Mouse (Mus musculus): Measurements from ENCODE around the gene Syt1. TPM values are rescaled to one million over a fixed set of nuclear protein-coding genes. Genes with fewer than 3 reads are reported as not detected.

Gene Syt1
- total and polyA plus RNA-seq, 3 experiments = 0.01 to 0.11 TPM; not detected in 1

GRCm38 (mm10) chr10:108652831-108653230 is 358.0 kb downstream of the Syt1 start:
- Histone ChIP-seq H3K4me3 (ENCODE audit: low read depth, low read length) (no peak overlapping the region), H3K4me1 (ENCODE audit: insufficient read depth, low read depth, low read length) (peaks cover 14% of the 10 kb centered on the region), H3K36me3 (replicated peaks) (no peaks in the 10 kb centered on the region), H3K27me3 (ENCODE audit: insufficient read depth, low read length) (no peaks in the 10 kb centered on the region), H3K9me3 (replicated peaks) (no peaks in the 10 kb centered on the region)
- no peak for DNase-seq (ENCODE audit: low spot score)
- ATAC-seq (ENCODE audit: extremely low read depth, insufficient number of reproducible peaks, low FRiP score, poor library complexity, severe bottlenecking) = no peak
- TF ChIP-seq TAL1 (conservative IDR thresholded peaks at IDR 0.05; ENCODE audit: low read depth, low read length) (no peak), POLR2AphosphoS5 (IDR thresholded peaks at IDR 0.05; ENCODE audit: insufficient replicate concordance, low read depth, low read length) (no peak), GATA2 (IDR thresholded peaks at IDR 0.05; ENCODE audit: borderline replicate concordance, low read depth, low read length) (no peak), CTCF (IDR thresholded peaks at IDR 0.05; ENCODE audit: low read depth, low read length) (no peak), GATA1 (IDR thresholded peaks at IDR 0.05; ENCODE audit: borderline replicate concordance, low read length) (no peak)

DNA sequence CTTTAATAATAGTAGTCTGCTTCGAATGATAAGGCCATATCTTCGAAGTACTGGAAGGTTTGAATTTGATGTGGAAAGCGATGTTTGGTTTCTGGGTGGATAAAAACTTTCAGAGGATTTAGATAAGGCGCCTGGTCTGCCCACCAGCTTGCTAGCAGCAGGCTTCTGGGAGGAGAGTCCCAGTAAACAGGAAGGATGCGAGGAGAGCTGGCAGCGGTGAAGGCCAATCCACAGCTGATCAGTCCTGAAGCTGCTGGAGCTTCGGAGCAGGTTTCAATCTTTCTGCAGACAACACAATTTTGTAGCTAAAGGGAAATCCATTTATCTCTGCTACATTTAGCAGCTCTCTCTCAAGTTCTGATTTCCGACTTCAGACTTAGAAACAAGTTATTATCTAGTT is 358.7 kb downstream of the Syt1 start:
- H3K27me3 ChIP-seq (ENCODE audit: insufficient read depth, low read length) = no peaks in the 10 kb centered on the region
- TF ChIP-seq POLR2AphosphoS5 (IDR thresholded peaks at IDR 0.05; ENCODE audit: insufficient replicate concordance, low read depth, low read length) (no peak), TAL1 (conservative IDR thresholded peaks at IDR 0.05; ENCODE audit: low read depth, low read length) (no peak), GATA2 (IDR thresholded peaks at IDR 0.05; ENCODE audit: borderline replicate concordance, low read depth, low read length) (no peak), GATA1 (IDR thresholded peaks at IDR 0.05; ENCODE audit: borderline replicate concordance, low read length) (no peak), CTCF (IDR thresholded peaks at IDR 0.05; ENCODE audit: low read depth, low read length) (no peak)
- H3K4me3 ChIP-seq (ENCODE audit: low read depth, low read length) = no peak overlapping the region
- ATAC-seq (ENCODE audit: extremely low read depth, insufficient number of reproducible peaks, low FRiP score, poor library complexity, severe bottlenecking) (peak; percentile 49), DNase-seq (ENCODE audit: low spot score) (no peak)
- no peaks in the 10 kb centered on the region for H3K36me3 ChIP-seq (replicated peaks)
- H3K4me1 ChIP-seq (ENCODE audit: insufficient read depth, low read depth, low read length) = peaks cover 14% of the 10 kb centered on the region
- H3K9me3 ChIP-seq (replicated peaks) = no peaks in the 10 kb centered on the region

DNA sequence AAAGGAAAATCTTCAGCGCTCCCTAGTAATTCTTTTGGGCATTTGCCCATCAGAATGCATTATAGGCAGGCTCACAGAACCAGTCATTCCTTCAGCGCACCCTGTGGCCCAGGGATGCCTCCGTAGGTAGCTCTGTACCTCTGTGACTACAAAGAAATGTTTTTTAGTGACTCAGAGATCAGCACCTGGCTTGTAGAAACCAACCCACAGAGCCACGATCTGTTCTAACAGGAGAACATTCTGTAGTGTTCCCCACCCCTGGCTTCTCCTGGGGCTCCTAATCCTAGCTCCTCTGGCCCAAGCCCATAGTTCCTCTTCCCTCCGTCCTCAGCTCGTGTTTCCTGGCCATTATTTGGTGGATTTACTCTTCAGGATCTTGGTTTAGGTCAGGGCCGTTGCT is 361.6 kb downstream of the Syt1 start:
- H3K4me3 ChIP-seq (ENCODE audit: low read depth, low read length) = no peak overlapping the region
- no peak for DNase-seq (ENCODE audit: low spot score)
- TF ChIP-seq TAL1 (conservative IDR thresholded peaks at IDR 0.05; ENCODE audit: low read depth, low read length) (no peak), GATA2 (IDR thresholded peaks at IDR 0.05; ENCODE audit: borderline replicate concordance, low read depth, low read length) (no peak), CTCF (IDR thresholded peaks at IDR 0.05; ENCODE audit: low read depth, low read length) (no peak), POLR2AphosphoS5 (IDR thresholded peaks at IDR 0.05; ENCODE audit: insufficient replicate concordance, low read depth, low read length) (no peak), GATA1 (IDR thresholded peaks at IDR 0.05; ENCODE audit: borderline replicate concordance, low read length) (no peak)
- peaks cover 9% of the 10 kb centered on the region; the same call in 1 of the 2 replicates for H3K4me1 ChIP-seq (ENCODE audit: insufficient read depth, low read depth, low read length)
- no peaks in the 10 kb centered on the region for H3K9me3 ChIP-seq (replicated peaks)
- H3K27me3 ChIP-seq (ENCODE audit: insufficient read depth, low read length) = no peaks in the 10 kb centered on the region
- ATAC-seq (ENCODE audit: extremely low read depth, insufficient number of reproducible peaks, low FRiP score, poor library complexity, severe bottlenecking) = no peak
- H3K36me3 ChIP-seq (replicated peaks) = no peaks in the 10 kb centered on the region

DNA sequence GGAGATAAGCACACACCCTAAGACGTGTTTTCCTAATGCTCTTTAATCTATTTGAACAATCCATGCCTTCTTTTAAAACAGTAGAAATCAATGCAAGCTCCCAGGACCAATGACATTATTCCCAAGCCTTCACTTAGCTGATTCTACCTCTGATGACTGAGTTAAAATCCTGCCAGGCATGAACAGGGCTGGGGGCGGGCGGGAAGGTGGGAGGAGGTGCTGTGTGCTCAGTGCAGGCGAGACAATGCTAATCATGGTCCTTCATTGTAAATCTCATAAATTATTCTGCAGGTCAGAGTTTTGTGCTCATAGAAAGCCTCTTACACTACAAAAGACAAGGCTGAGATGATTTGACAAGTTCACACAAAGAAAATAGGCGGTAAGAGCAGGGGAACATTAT is 366.9 kb downstream of the Syt1 start:
- H3K4me1 ChIP-seq (ENCODE audit: insufficient read depth, low read depth, low read length) = no peaks in the 10 kb centered on the region
- no peak for DNase-seq (ENCODE audit: low spot score)
- TF ChIP-seq CTCF (IDR thresholded peaks at IDR 0.05; ENCODE audit: low read depth, low read length) = no peak
- TF ChIP-seq GATA1 (IDR thresholded peaks at IDR 0.05; ENCODE audit: borderline replicate concordance, low read length) = no peak
- no peak for TF ChIP-seq TAL1 (conservative IDR thresholded peaks at IDR 0.05; ENCODE audit: low read depth, low read length)
- TF ChIP-seq GATA2 (IDR thresholded peaks at IDR 0.05; ENCODE audit: borderline replicate concordance, low read depth, low read length) = no peak
- TF ChIP-seq POLR2AphosphoS5 (IDR thresholded peaks at IDR 0.05; ENCODE audit: insufficient replicate concordance, low read depth, low read length) = no peak

GRCm38 (mm10) chr10:108638095-108638494 is 372.7 kb downstream of the Syt1 start:
- ATAC-seq (ENCODE audit: extremely low read depth, insufficient number of reproducible peaks, low FRiP score, poor library complexity, severe bottlenecking) (no peak), DNase-seq (ENCODE audit: low spot score) (no peak)
- TF ChIP-seq GATA2 (IDR thresholded peaks at IDR 0.05; ENCODE audit: borderline replicate concordance, low read depth, low read length) (no peak), POLR2AphosphoS5 (IDR thresholded peaks at IDR 0.05; ENCODE audit: insufficient replicate concordance, low read depth, low read length) (no peak), GATA1 (IDR thresholded peaks at IDR 0.05; ENCODE audit: borderline replicate concordance, low read length) (no peak), CTCF (IDR thresholded peaks at IDR 0.05; ENCODE audit: low read depth, low read length) (no peak), TAL1 (conservative IDR thresholded peaks at IDR 0.05; ENCODE audit: low read depth, low read length) (no peak)
- Histone ChIP-seq H3K4me1 (ENCODE audit: insufficient read depth, low read depth, low read length) (no peaks in the 10 kb centered on the region), H3K27me3 (ENCODE audit: insufficient read depth, low read length) (no peaks in the 10 kb centered on the region), H3K9me3 (replicated peaks) (no peaks in the 10 kb centered on the region), H3K36me3 (replicated peaks) (no peaks in the 10 kb centered on the region), H3K4me3 (ENCODE audit: low read depth, low read length) (no peak overlapping the region)

More for the DNA sequence above, 366.9 kb downstream of the Syt1 start:
- Histone ChIP-seq H3K36me3 (replicated peaks) (no peaks in the 10 kb centered on the region), H3K4me3 (ENCODE audit: low read depth, low read length) (no peak overlapping the region), H3K9me3 (replicated peaks) (no peaks in the 10 kb centered on the region), H3K27me3 (ENCODE audit: insufficient read depth, low read length) (no peaks in the 10 kb centered on the region)
- no peak for ATAC-seq (ENCODE audit: extremely low read depth, insufficient number of reproducible peaks, low FRiP score, poor library complexity, severe bottlenecking)

GRCm38 (mm10) chr10:108636086-108636485 is 374.7 kb downstream of the Syt1 start:
- Histone ChIP-seq H3K4me1 (ENCODE audit: insufficient read depth, low read depth, low read length) (no peaks in the 10 kb centered on the region), H3K27me3 (ENCODE audit: insufficient read depth, low read length) (no peaks in the 10 kb centered on the region), H3K4me3 (ENCODE audit: low read depth, low read length) (no peak overlapping the region), H3K36me3 (replicated peaks) (no peaks in the 10 kb centered on the region), H3K9me3 (replicated peaks) (no peaks in the 10 kb centered on the region)
- ATAC-seq (ENCODE audit: extremely low read depth, insufficient number of reproducible peaks, low FRiP score, poor library complexity, severe bottlenecking) (no peak), DNase-seq (ENCODE audit: low spot score) (no peak)
- TF ChIP-seq POLR2AphosphoS5 (IDR thresholded peaks at IDR 0.05; ENCODE audit: insufficient replicate concordance, low read depth, low read length) (no peak), GATA2 (IDR thresholded peaks at IDR 0.05; ENCODE audit: borderline replicate concordance, low read depth, low read length) (no peak), TAL1 (conservative IDR thresholded peaks at IDR 0.05; ENCODE audit: low read depth, low read length) (no peak), CTCF (IDR thresholded peaks at IDR 0.05; ENCODE audit: low read depth, low read length) (no peak), GATA1 (IDR thresholded peaks at IDR 0.05; ENCODE audit: borderline replicate concordance, low read length) (no peak)

Measured in G1E (cell line).